Mouse (Mus musculus) E14TG2a.4 (cell line): ENCODE data around the gene Cct4.

Source experiments
- CTCF ChIP-seq: conservative IDR thresholded peaks from 2 replicates; pipeline ENCODE4 v1.5.1; 2014; ENCODE audit warnings: low read length
- POU5F1 ChIP-seq: IDR thresholded peaks from 2 replicates; pipeline ENCODE4 v1.6.1; 2014; ENCODE audit warnings: low read length, borderline replicate concordance

GRCm38 (mm10) chr11:22981041-22981440 lies 9.3 kb upstream of the Cct4 start:
- TF ChIP-seq CTCF (no peak), POU5F1 (no peak)
